Mouse (Mus musculus) cerebellum, postnatal 25 days (tissue): ENCODE data around the gene Foxp1.

Source experiments
- DNase-seq, 2 experiments: peaks; one replicate each; pipeline ENCODE4 v3.0.0; 2021; ENCODE audit warnings: mixed read lengths in 2 of 2

Gene Foxp1

GRCm38 (mm10) chr6:99251222-99251621, 271.3 kb downstream of the Foxp1 start:
- no peak for DNase-seq

- no peak for DNase-seq
Measured at GRCm38 (mm10) chr6:99249496-99250030, 273.0 kb downstream of the Foxp1 start.

GRCm38 (mm10) chr6:99248396-99248795, 274.1 kb downstream of the Foxp1 start:
- DNase-seq, result no peak

GRCm38 (mm10) chr6:99241625-99242395, 280.7 kb downstream of the Foxp1 start:
- no peak for DNase-seq

- no peak for DNase-seq
Measured at GRCm38 (mm10) chr6:99240764-99241163, 281.8 kb downstream of the Foxp1 start.

GRCm38 (mm10) chr6:99235588-99235987, 286.9 kb downstream of the Foxp1 start:
- DNase-seq, result no peak

GRCm38 (mm10) chr6:99233411-99233810, 289.1 kb downstream of the Foxp1 start:
- DNase-seq, result no peak

- DNase-seq, result peak in 1 of 2 experiments; percentile 11
Measured at GRCm38 (mm10) chr6:99228336-99228870, 294.1 kb downstream of the Foxp1 start.

- no peak for DNase-seq
Measured at GRCm38 (mm10) chr6:99221147-99221546, 301.4 kb downstream of the Foxp1 start.

- DNase-seq, result no peak
Measured at GRCm38 (mm10) chr6:99220472-99220871, 302.0 kb downstream of the Foxp1 start.

- no peak for DNase-seq
Measured at GRCm38 (mm10) chr6:99217846-99218245, 304.7 kb downstream of the Foxp1 start.

GRCm38 (mm10) chr6:99217155-99217554, 305.4 kb downstream of the Foxp1 start:
- DNase-seq, result no peak

- no peak for DNase-seq
Measured at GRCm38 (mm10) chr6:99212461-99212860, 310.1 kb downstream of the Foxp1 start.

- no peak for DNase-seq
Measured at GRCm38 (mm10) chr6:99211663-99212333, 310.7 kb downstream of the Foxp1 start.

GRCm38 (mm10) chr6:99210161-99210560, 312.4 kb downstream of the Foxp1 start:
- DNase-seq, result peak in 1 of 2 experiments; percentile 23

- DNase-seq, result peak in 1 of 2 experiments; percentile 28
Measured at GRCm38 (mm10) chr6:99207226-99207885, 315.2 kb downstream of the Foxp1 start.

GRCm38 (mm10) chr6:99206437-99206870, 316.1 kb downstream of the Foxp1 start:
- no peak for DNase-seq

- DNase-seq, result no peak
Measured at GRCm38 (mm10) chr6:99205587-99206436, 316.7 kb downstream of the Foxp1 start.

- no peak for DNase-seq
Measured at GRCm38 (mm10) chr6:99204780-99205586, 317.5 kb downstream of the Foxp1 start.

- no peak for DNase-seq
Measured at GRCm38 (mm10) chr6:99204052-99204779, 318.3 kb downstream of the Foxp1 start.
